Mouse (Mus musculus) CD4-positive, CD25-positive, alpha-beta regulatory T cell, adult 2 months (primary cell): Measurements from ENCODE around the gene Fam117a.
A peak's percentile ranks its signal among the peaks of the same experiment; 100 is the strongest.

Source experiments
- DNase-seq: peaks from one replicate; pipeline ENCODE4 v3.0.0-alpha.2; 2012; ENCODE audit warnings: low read depth, low spot score

Fam117a gene

GRCm38 (mm10) chr11:95333209-95333608 lies 3.6 kb upstream of the Fam117a start:
- DNase-seq: peak; percentile 66

GRCm38 (mm10) chr11:95333805-95334204 lies 3.0 kb upstream of the Fam117a start:
- DNase-seq: no peak

DNA sequence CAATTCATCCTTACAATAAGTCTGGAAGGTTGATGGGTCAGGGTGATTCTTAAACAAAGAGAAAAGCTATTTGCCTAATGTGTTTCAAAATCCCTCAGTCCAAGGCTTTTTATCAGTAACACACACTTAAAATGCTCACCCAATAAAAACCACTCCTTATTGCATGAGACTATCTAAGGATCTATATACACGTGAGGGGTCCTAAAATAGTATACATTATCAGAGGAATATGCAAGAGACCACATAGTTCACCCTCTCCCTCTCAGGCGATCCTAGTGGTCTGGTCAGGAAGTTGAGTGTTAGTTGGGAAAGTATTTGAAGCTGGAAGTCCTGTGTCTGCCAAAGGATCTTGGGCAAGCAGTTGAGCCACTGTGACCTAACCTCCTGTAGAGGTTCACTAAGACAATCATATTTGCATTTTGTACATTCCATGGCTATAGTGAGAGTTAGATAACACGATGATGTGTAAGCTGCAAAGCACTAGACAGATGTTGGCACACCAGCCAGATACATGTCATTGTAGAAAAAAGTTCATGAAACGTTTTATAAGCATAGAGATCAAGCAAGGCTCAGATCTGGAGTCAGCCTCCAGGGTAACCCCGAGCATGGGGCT lies 2.3 kb upstream of the Fam117a start:
- no peak for DNase-seq

GRCm38 (mm10) chr11:95337129-95337813 lies 453 bp downstream of the Fam117a start:
- peak; percentile 71 for DNase-seq

GRCm38 (mm10) chr11:95337846-95338342 lies 1.1 kb downstream of the Fam117a start:
- peak; percentile 44 for DNase-seq

DNA sequence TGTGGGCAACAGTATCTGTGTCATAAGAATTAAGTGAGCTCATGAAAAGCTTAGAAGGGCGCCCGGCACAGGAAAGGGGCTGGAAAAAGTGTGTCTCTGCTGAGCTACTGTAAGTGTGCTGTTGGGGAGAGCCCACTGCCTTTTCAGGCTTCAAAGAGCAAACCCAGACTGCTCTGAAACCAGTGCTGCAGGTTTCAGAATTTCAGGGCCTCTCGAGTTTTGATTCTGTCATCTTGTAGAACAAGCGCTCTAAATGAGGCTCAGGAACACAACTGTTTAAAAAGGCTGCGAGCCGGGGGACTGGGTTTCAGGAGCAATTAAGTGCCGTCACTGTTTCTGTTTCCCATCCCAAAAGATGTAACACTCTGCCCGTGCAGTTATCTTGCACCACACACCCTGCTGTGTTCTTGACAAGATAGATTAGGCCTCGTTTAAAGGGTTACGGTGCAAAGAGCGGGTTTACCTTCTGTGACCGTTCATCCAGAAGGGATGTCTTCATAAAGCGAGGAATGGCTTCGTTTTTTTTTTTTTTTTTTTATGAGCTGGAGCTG lies 2.7 kb downstream of the Fam117a start:
- DNase-seq: peak; percentile 46

- DNase-seq: no peak
Measured at GRCm38 (mm10) chr11:95340259-95340658, 3.4 kb downstream of the Fam117a start.

- no peak for DNase-seq
Measured at GRCm38 (mm10) chr11:95340664-95341063, 3.8 kb downstream of the Fam117a start.

- no peak for DNase-seq
Measured at GRCm38 (mm10) chr11:95343180-95343579, 6.4 kb downstream of the Fam117a start.

- no peak for DNase-seq
Measured at GRCm38 (mm10) chr11:95344181-95344580, 7.4 kb downstream of the Fam117a start.

DNA sequence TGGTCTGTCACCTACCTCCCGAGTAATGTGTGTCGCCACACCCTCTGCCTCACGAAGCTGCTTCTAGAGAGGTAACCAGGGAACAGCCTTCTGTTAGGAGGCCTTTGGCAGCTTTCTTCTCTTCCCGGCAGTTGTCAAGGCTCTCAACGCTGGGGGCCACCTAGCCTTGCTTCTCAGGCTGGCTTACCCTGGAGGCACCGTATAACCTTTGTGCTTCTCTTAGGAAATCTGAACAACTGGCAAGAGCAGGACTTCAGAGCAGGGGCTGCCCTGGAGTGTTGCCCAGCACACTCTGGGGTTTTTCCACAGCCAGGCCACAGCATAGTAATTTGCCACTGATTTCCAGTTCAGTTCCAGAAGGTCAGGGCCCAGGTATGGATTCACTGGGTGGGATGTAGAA lies 13.5 kb downstream of the Fam117a start:
- DNase-seq: no peak

- peak; percentile 52 for DNase-seq
Measured at GRCm38 (mm10) chr11:95350960-95351359, 14.1 kb downstream of the Fam117a start.

GRCm38 (mm10) chr11:95352686-95353085 lies 15.9 kb downstream of the Fam117a start:
- peak; percentile 52 for DNase-seq

GRCm38 (mm10) chr11:95353226-95353625 lies 16.4 kb downstream of the Fam117a start:
- peak; percentile 58 for DNase-seq

GRCm38 (mm10) chr11:95354228-95354944 lies 17.6 kb downstream of the Fam117a start:
- peak; percentile 51 for DNase-seq

- no peak for DNase-seq
Measured at GRCm38 (mm10) chr11:95354945-95355660, 18.3 kb downstream of the Fam117a start.

DNA sequence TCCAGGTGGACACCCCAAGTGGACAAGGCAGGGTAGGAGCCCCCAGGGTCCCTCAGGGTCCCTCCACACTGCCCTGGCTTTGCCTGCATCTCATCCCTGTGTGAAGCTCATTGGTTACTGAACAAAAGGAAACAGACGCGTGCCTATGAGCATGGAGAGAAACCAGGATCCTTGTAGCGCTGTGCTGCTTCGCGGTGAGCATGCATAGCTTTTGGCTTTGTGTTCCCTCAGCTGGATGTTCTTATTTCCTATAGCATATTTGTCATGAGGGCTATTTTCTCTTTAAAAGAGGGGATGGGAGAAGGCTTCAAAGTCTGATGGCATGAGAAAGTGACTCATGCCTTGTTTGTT lies 18.8 kb downstream of the Fam117a start:
- peak; percentile 41 for DNase-seq

- no peak for DNase-seq
Measured at GRCm38 (mm10) chr11:95356039-95356438, 19.2 kb downstream of the Fam117a start.

- DNase-seq: peak; percentile 94
Measured at GRCm38 (mm10) chr11:95356469-95357273, 19.9 kb downstream of the Fam117a start.

GRCm38 (mm10) chr11:95358263-95358662 lies 21.4 kb downstream of the Fam117a start:
- DNase-seq: no peak

DNA sequence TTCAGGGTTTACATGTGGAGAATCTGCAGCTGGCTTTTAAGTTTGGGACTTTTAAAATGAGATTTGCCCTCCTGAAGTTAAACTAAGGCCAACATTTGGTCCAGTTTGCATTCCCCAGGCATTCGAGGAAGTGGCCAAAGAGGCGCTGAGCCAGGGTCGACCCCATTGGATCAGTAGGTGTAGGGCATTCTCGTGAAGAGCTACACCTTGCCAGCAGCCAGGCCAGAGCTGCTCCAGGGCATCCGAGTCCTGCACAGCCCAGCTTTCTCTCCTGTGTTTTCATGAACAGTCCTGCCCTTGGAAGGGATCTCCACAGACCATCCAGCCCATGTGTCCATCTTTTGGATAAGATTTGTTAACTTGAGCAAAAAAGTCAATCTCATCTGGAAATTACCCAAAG lies 27.6 kb downstream of the Fam117a start:
- DNase-seq: no peak
